8 mouse cellular contexts compared by ENCODE assay signal in the genomic region with DNA sequence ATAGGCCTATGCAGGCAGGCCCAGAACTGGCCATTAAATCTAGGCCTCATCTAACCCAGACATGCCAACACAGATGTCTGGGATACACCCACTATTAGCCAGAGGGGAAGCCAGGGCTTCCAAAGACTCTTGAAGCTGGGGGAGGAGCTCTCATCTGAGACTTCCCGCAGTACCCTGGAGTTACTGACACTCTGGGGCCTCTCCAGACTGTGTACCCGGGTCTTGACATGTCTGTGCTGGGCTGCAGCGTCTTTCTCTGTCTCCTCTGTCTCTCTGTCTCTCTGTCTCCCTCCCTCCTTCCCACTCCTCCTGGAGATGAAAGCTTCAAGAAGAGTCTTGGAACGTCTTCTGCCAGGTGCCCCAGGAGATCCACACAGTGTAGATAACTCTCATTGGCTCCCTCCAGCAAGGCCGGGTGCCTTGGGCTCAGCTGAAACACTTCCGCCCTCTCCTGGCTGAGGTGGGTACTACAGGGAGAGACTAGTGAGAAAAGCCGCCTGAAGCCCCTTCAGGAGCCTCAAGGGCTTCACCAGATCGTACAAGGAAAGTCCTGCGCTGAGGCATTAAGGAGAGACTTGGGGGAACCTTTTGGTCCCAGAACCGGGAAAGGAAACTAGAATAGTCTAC. TPM values are rescaled to one million over a fixed set of nuclear protein-coding genes. Genes with fewer than 3 reads are reported as not detected.
DNase-seq lines count a peak whose midpoint lies in the region; ATAC-seq and TF ChIP-seq lines count a peak whose summit lies in the region.

No protein-coding gene starts in this region.

- intact Hi-C loops in heart, adult 2 months (cut with DNase I): no loop called here
- intact Hi-C loops in left cerebral cortex, postnatal 36 days (cut with DNase I): loop anchor here (1.0 to 2.0 kb wide), 2 partner anchors 79 to 155 kb away; no protein-coding TSS in a partner anchor

- no peaks in the 10 kb centered on the region; the same call in 1 of the 2 replicates for H3K27me3 ChIP-seq in heart, adult 2 months (ENCODE audit: control insufficient read depth, insufficient read depth, low read length)
- H3K27me3 ChIP-seq in intestine, embryonic 15.5 days (replicated peaks): no peaks in the 10 kb centered on the region; the same call in 1 of the 2 replicates
- no peaks in the 10 kb centered on the region for H3K27me3 ChIP-seq in midbrain, embryonic 14.5 days (ENCODE audit: control insufficient read depth, insufficient read depth, low read length)

- ATAC-seq in intestine, embryonic 15.5 days: peak; percentile 51; the same call in 1 of the 2 replicates
- 0 out of 2 replicates have a peak, but pooled peaks have one; percentile 43 for ATAC-seq in midbrain, embryonic 14.5 days (ENCODE audit: low FRiP score, low TSS enrichment)

- DNase-seq in heart, adult 2 months: peak; percentile 49 to 79
- no peak for DNase-seq in heart, adult 11 months
- peak; percentile 75 for DNase-seq in cerebellum, adult 8-10 months
- DNase-seq in frontal cortex, postnatal 10 days (ENCODE audit: low spot score in 2 of 2): peak; percentile 61 to 85
- peak; percentile 66 to 81 for DNase-seq in left cerebral cortex, postnatal 36 days (ENCODE audit: low spot score in 2 of 2)
- peak; percentile 90 for DNase-seq in midbrain, embryonic 14.5 days
- DNase-seq in spleen, postnatal 10 days (ENCODE audit: low spot score in 2 of 2): peak; percentile 71 to 89

- H3K4me2 ChIP-seq in intestine, embryonic 15.5 days (replicated peaks): no peak overlapping the region
- H3K4me2 ChIP-seq in midbrain, embryonic 14.5 days (ENCODE audit: low read length): no peak overlapping the region

- H3K9me3 ChIP-seq in intestine, embryonic 15.5 days: no peaks in the 10 kb centered on the region
- H3K9me3 ChIP-seq in midbrain, embryonic 14.5 days (ENCODE audit: control insufficient read depth, low read length): no peaks in the 10 kb centered on the region

- no peak overlapping the region for H3K27ac ChIP-seq in heart, adult 2 months
- no peak overlapping the region for H3K27ac ChIP-seq in intestine, embryonic 15.5 days
- no peak overlapping the region for H3K27ac ChIP-seq in midbrain, embryonic 14.5 days (replicated peaks; ENCODE audit: low read depth, low read length)

- H3K4me3 ChIP-seq in heart, adult 2 months: no peak overlapping the region
- no peak overlapping the region for H3K4me3 ChIP-seq in intestine, embryonic 15.5 days (replicated peaks)
- H3K4me3 ChIP-seq in midbrain, embryonic 14.5 days (replicated peaks; ENCODE audit: low read depth, low read length): no peak overlapping the region

- no peaks in the 10 kb centered on the region for H3K36me3 ChIP-seq in heart, adult 2 months (ENCODE audit: control insufficient read depth, insufficient read depth, low read length)
- H3K36me3 ChIP-seq in intestine, embryonic 15.5 days: no peaks in the 10 kb centered on the region
- H3K36me3 ChIP-seq in midbrain, embryonic 14.5 days (ENCODE audit: control insufficient read depth, insufficient read depth, low read length): no peaks in the 10 kb centered on the region

- no peaks in the 10 kb centered on the region for H3K79me2 ChIP-seq in heart, adult 2 months (replicated peaks; ENCODE audit: control insufficient read depth, insufficient read depth, low read length)

- no peak for TF ChIP-seq EP300 in heart, adult 2 months (IDR thresholded peaks at IDR 0.05; ENCODE audit: insufficient read depth, low read depth, low read length)

- TF ChIP-seq CTCF in heart, adult 2 months (IDR thresholded peaks at IDR 0.05): peak; percentile 86

- H3K9ac ChIP-seq in heart, adult 2 months (ENCODE audit: low read depth, low read length): no peak overlapping the region
- H3K9ac ChIP-seq in intestine, embryonic 15.5 days: no peak overlapping the region
- no peak overlapping the region for H3K9ac ChIP-seq in midbrain, embryonic 14.5 days (replicated peaks; ENCODE audit: low read length)

- WGBS in heart, adult 2 months: 26% methylated on average over 10 of the region's 10 CpGs
- WGBS in intestine, embryonic 15.5 days: 20% methylated on average over 10 of the region's 10 CpGs
- 19% methylated on average over 10 of the region's 10 CpGs for WGBS in midbrain, embryonic 14.5 days

- no peak for TF ChIP-seq POLR2A in heart, adult 2 months (IDR thresholded peaks at IDR 0.05; ENCODE audit: insufficient read depth, low read depth, low read length)

- no peaks in the 10 kb centered on the region for H3K4me1 ChIP-seq in heart, adult 2 months (ENCODE audit: control insufficient read depth, insufficient read depth, low read length)
- no peaks in the 10 kb centered on the region for H3K4me1 ChIP-seq in intestine, embryonic 15.5 days (replicated peaks)
- H3K4me1 ChIP-seq in midbrain, embryonic 14.5 days (ENCODE audit: control insufficient read depth, insufficient read depth, low read length): no peaks in the 10 kb centered on the region

RNA-seq across cellular contexts. Expression of a gene that starts 23.9 kb away (rescaled TPM):
- total RNA-seq in heart, adult 2 months (2021): not detected
- polyA plus RNA-seq in heart, adult 2 months (2012; rRNA removed): 0.26 and 0.94 TPM in 2 replicates
- polyA plus RNA-seq in intestine, embryonic 15.5 days (2015; fragmentation: Nextera tagmentation; extraction: Ambion mirVana): 2.3 and 2.8 TPM in 2 replicates
- total RNA-seq in left cerebral cortex, postnatal 36 days (2021): 1 to 10 TPM; 1.4 to 1.8 TPM
- polyA plus RNA-seq in midbrain, embryonic 14.5 days (2014; fragmentation: Nextera tagmentation; extraction: Ambion mirVana): 1.0 and 1.1 TPM in 2 replicates
